Mouse (Mus musculus) gastrocnemius, postnatal 25 days (tissue): ENCODE results near the gene Cog3. TPM values are rescaled to one million over a fixed set of nuclear protein-coding genes. Genes with fewer than 3 reads are reported as not detected.

Experiments used
- DNase-seq: peaks from one replicate; pipeline ENCODE4 v3.0.0; 2022
- total RNA-seq, 2 experiments: library from RNA; stranded (reverse); gene quantifications; 1 replicate in 1 of 2; 2 replicates in 1 of 2; pipeline ENCODE4 v1.2.3; 2021

Cog3 gene
- total RNA-seq, 2 experiments from 2014 or later = 7.3 to 7.6 TPM

GRCm38 (mm10) chr14:75696096-75696495, 58.2 kb downstream of the Cog3 start:
- no peak for DNase-seq

- DNase-seq = no peak
These were observed 63.9 kb downstream of the Cog3 start for GRCm38 (mm10) chr14:75690428-75690827.

- DNase-seq = no peak
These were observed 78.0 kb downstream of the Cog3 start for GRCm38 (mm10) chr14:75676316-75676715.

GRCm38 (mm10) chr14:75669085-75669645, 85.2 kb downstream of the Cog3 start:
- no peak for DNase-seq

- no peak for DNase-seq
These were observed 88.7 kb downstream of the Cog3 start for GRCm38 (mm10) chr14:75665430-75666180.

GRCm38 (mm10) chr14:75661548-75661947, 92.8 kb downstream of the Cog3 start:
- no peak for DNase-seq

GRCm38 (mm10) chr14:75660936-75661335, 93.4 kb downstream of the Cog3 start:
- DNase-seq = no peak

Other genes with a start within 250 kb of the Cog3 start
- gene Spert, start 161.4 kb downstream of the Cog3 start, total RNA-seq = not detected
- not detected for gene Erich6b, start 112.3 kb downstream of the Cog3 start, total RNA-seq
- gene Slc25a30, start 32.5 kb upstream of the Cog3 start, total RNA-seq = 1 to 10 TPM; 7.1 to 7.2 TPM
- gene Tpt1, start 90.6 kb upstream of the Cog3 start, total RNA-seq = 1,000 to 10,000 TPM; 2,961 to 2,964 TPM
- not detected for gene Kctd4, start 200.5 kb upstream of the Cog3 start, total RNA-seq